Mouse (Mus musculus) forebrain, embryonic 12.5 days (tissue): Measurements from ENCODE around the gene Mgst3. TPM values are rescaled to one million over a fixed set of nuclear protein-coding genes. Genes with fewer than 3 reads are reported as not detected.
A peak's percentile ranks its signal among the peaks of the same experiment; 100 is the strongest.

ENCODE experiments used
- ATAC-seq: fragments of 200-750 bp; cut with Nextera tagmentation; 2 replicates; pipeline ENCODE4 v1.8.0; 2017; ENCODE audit warnings: moderate TSS enrichment; ENCODE audit not compliant: low FRiP score
- H3K27ac ChIP-seq: fragments of 300-500 bp; sonication (generic); 2 replicates; pipeline ENCODE4 v1.5.1; 2016; ENCODE audit warnings: mild to moderate bottlenecking
- H3K27me3 ChIP-seq: fragments of 300-500 bp; sonication (generic); 2 replicates; pipeline ENCODE4 v1.6.1; 2016; ENCODE audit warnings: mild to moderate bottlenecking
- H3K36me3 ChIP-seq: fragments of 300-500 bp; sonication (generic); replicated peaks from 2 replicates; pipeline ENCODE4 v1.6.1; 2016; ENCODE audit warnings: mild to moderate bottlenecking
- H3K4me1 ChIP-seq: fragments of 300-500 bp; sonication (generic); 2 replicates; pipeline ENCODE4 v1.6.1; 2016
- H3K4me2 ChIP-seq: fragments of 300-500 bp; sonication (generic); 2 replicates; pipeline ENCODE4 v1.6.1; 2016; ENCODE audit warnings: mild to moderate bottlenecking, moderate library complexity
- H3K4me3 ChIP-seq: fragments of 300-500 bp; sonication (generic); replicated peaks from 2 replicates; pipeline ENCODE4 v1.5.1; 2016; ENCODE audit warnings: mild to moderate bottlenecking
- H3K9ac ChIP-seq: fragments of 300-500 bp; sonication (generic); 2 replicates; pipeline ENCODE4 v1.6.1; 2016; ENCODE audit warnings: mild to moderate bottlenecking
- H3K9me3 ChIP-seq: fragments of 300-500 bp; sonication (generic); 2 replicates; pipeline ENCODE4 v1.6.1; 2016
- WGBS: fragments of 180-500 bp; shearing (Covaris S2); methylation state at CpG from one replicate; pipeline ENCODE4 v1.1.7; 2016; 5-methylcytosine and 5-hydroxymethylcytosine counted together
- polyA plus RNA-seq: library from polyadenylated mRNA; unstranded; fragments of >200 nt; fragmentation: Nextera tagmentation; extraction: Ambion mirVana; gene quantifications from 2 replicates; pipeline ENCODE4 v1.2.1, GENCODE M21; 2016

Mgst3 gene
- polyA plus RNA-seq, 1 experiment from 2014 or later: 37.9 TPM

DNA sequence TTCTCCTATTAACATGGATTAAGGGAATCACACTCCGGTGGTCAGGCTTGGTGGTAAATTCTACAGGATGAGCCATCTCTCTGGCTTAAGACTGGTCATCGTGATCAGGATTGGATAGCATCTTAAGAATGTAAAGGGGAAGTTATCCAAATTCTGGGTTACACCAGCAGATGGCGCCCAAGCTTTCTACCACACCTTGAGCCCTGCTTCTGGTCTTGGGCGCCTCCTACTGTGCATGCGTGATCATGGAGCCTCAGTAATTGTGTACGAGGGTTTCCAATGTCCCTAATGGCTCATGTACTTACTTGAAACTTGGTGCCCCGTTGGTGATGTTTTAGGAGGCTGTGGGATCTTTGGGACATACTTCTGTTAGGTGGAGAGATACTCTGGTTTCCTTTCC is 23.7 kb downstream of the Mgst3 start:
- Histone ChIP-seq H3K4me3 (no peak overlapping the region), H3K27me3 (no peaks in the 10 kb centered on the region), H3K36me3 (peaks cover 7% of the 10 kb centered on the region; the same call in 1 of the 2 replicates), H3K9ac (no peak overlapping the region), H3K27ac (no peak overlapping the region), H3K9me3 (no peaks in the 10 kb centered on the region), H3K4me2 (no peak overlapping the region), H3K4me1 (peaks cover 8% of the 10 kb centered on the region)
- ATAC-seq: peak; percentile 49; the same call in 1 of the 2 replicates
- 11% methylated on average over 7 of the region's 7 CpGs for WGBS

DNA sequence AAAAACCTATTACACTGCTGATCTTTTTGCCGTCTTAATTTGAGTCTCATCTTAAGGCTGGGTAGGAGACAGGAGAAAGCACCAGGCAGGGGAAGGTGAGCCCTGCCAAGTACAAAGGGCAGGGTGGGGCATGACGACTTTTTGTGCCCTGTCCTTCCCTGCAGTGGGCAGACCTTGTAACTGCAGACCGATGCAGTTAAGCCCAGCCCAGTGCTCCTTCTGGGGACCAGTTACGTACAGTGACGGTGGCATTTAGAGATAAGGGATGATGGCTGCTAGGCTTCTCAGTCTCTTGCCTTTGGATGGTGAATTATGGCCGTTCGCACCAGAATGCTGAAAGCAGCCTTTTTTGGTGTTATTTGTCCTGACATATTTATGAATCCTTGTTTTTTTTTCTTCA is 25.1 kb downstream of the Mgst3 start:
- no peaks in the 10 kb centered on the region for H3K9me3 ChIP-seq
- 90% methylated on average over 7 of the region's 7 CpGs for WGBS
- no peak overlapping the region for H3K27ac ChIP-seq
- no peak overlapping the region for H3K4me3 ChIP-seq
- no peak for ATAC-seq
- no peak overlapping the region for H3K9ac ChIP-seq
- H3K27me3 ChIP-seq: no peaks in the 10 kb centered on the region
- H3K4me1 ChIP-seq: no peaks in the 10 kb centered on the region
- H3K4me2 ChIP-seq: no peak overlapping the region
- H3K36me3 ChIP-seq: peaks cover 7% of the 10 kb centered on the region; the same call in 1 of the 2 replicates

DNA sequence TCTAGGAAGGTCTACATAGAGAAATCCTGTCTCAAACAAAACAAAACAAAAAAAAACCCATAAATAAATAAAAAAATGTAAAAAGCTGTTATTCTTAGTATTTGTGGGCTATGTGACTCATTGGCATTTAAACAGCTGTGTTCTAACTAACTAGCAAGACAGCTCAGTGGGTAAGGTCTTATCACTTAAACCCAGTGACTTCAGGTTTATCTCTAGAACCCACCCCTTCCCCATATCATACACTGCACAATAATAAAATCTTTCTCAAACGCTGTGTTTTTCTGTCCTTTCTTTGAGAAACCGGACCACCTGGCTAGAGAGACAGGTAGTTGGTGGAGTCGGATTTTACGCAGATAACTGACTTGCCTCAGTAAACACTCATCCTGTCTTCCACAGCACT is 25.6 kb downstream of the Mgst3 start:
- H3K9ac ChIP-seq: no peak overlapping the region
- no peak for ATAC-seq
- H3K27ac ChIP-seq: no peak overlapping the region
- 93% methylated on average over 4 of the region's 4 CpGs for WGBS
- H3K36me3 ChIP-seq: peaks cover 7% of the 10 kb centered on the region; the same call in 1 of the 2 replicates
- H3K4me1 ChIP-seq: no peaks in the 10 kb centered on the region
- no peak overlapping the region for H3K4me2 ChIP-seq
- no peaks in the 10 kb centered on the region for H3K9me3 ChIP-seq
- H3K27me3 ChIP-seq: no peaks in the 10 kb centered on the region
- H3K4me3 ChIP-seq: no peak overlapping the region

GRCm38 (mm10) chr1:167366621-167367020 is 27.0 kb downstream of the Mgst3 start:
- no peak for ATAC-seq
- no peak overlapping the region for H3K4me2 ChIP-seq
- H3K4me3 ChIP-seq: no peak overlapping the region
- H3K27ac ChIP-seq: no peak overlapping the region
- H3K27me3 ChIP-seq: no peaks in the 10 kb centered on the region
- 86% methylated on average over 6 of the region's 6 CpGs for WGBS
- no peaks in the 10 kb centered on the region for H3K4me1 ChIP-seq
- H3K9ac ChIP-seq: no peak overlapping the region
- H3K9me3 ChIP-seq: no peaks in the 10 kb centered on the region
- peaks cover 7% of the 10 kb centered on the region; the same call in 1 of the 2 replicates for H3K36me3 ChIP-seq

DNA sequence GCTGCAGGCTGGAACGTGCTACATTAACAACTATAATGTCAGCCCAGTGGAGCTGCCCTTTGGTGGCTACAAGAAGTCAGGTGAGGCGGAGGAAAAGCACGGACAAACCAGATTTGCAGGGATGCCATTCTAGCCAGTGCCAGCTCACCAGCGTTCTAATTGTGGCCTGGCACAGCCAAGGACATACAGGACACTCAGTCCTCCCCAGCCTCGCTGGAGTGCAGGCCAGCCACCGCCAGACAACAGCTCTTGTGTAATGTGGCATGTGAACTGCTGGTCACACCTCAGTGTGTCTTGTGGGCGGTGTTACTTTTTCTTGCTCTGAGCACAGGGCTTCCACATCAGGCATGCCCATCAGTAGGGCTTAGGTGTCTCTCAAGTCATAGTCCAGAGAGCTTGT is 27.8 kb downstream of the Mgst3 start:
- Histone ChIP-seq H3K4me1 (no peaks in the 10 kb centered on the region), H3K36me3 (peaks cover 7% of the 10 kb centered on the region; the same call in 1 of the 2 replicates), H3K27ac (no peak overlapping the region), H3K9ac (no peak overlapping the region), H3K4me3 (no peak overlapping the region), H3K27me3 (no peaks in the 10 kb centered on the region), H3K9me3 (no peaks in the 10 kb centered on the region), H3K4me2 (no peak overlapping the region)
- 95% methylated on average over 7 of the region's 7 CpGs for WGBS
- ATAC-seq: no peak

DNA sequence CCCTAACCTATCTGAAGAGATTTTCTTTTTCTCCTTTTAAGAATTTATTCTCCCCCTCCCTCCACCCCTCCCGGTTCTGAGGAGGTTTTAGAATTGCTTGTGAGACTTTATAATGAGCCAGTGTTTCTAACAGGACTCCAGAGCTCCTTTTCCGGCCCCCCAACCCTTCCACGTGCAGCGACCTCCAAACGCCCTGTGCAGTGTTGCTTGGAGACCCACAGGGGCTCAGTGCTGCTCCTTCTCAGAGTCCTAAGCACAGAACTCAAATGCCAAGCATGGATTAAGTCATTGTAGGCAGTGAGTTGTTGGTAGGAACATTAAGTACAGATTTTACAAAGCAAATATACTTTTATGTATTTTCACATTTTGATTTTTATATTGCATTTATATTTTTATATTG is 30.3 kb downstream of the Mgst3 start:
- H3K36me3 ChIP-seq: peaks cover 8% of the 10 kb centered on the region; the same call in 1 of the 2 replicates
- 50% methylated on average over 5 of the region's 5 CpGs for WGBS

DNA sequence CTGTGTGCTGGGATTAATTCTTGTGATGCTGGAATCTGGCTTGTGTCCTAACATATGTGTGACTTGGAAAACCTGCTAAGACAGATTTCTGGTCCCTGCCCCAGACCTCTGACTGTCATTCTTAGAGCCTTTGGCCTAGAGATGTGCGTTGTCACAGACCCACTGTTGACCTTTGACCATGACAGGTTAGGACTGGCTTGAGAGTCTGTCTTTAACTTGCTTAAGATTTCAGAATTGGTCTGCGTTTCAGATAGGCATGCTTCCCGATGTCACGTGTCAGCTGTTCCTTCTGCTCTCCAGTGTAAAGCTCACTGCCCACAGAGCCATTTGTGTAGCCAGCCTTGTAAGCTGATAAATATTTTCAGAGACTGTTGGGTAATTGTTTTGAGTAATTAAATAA is 30.8 kb downstream of the Mgst3 start:
- H3K27ac ChIP-seq: no peak overlapping the region
- ATAC-seq: no peak
- H3K36me3 ChIP-seq: peaks cover 9% of the 10 kb centered on the region; the same call in 1 of the 2 replicates

More for the DNA sequence above, 30.3 kb downstream of the Mgst3 start:
- Histone ChIP-seq H3K27ac (no peak overlapping the region), H3K4me3 (no peak overlapping the region), H3K27me3 (no peaks in the 10 kb centered on the region), H3K9ac (no peak overlapping the region), H3K9me3 (no peaks in the 10 kb centered on the region), H3K4me2 (no peak overlapping the region), H3K4me1 (no peaks in the 10 kb centered on the region)
- ATAC-seq: no peak

DNA sequence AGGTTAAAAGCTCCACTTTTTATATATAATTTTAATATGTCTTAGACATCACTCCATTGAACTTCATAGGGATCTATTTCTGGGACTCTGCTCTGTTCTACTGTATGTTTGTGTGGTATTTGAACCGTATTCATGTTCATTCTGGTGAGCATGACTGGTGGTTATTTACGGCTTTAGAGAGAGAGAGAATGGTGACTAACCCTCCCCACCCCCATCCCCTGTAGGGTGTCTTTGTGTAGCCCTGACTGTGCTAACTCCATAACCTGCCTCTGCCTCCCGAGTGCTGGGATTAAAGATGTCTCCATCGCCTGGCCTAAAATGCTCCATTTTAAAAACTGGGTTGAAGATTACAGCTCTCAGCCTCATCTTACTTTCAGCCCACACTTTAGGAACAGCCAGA is 33.4 kb downstream of the Mgst3 start:
- no peak overlapping the region for H3K4me2 ChIP-seq
- no peak for ATAC-seq
- peaks cover 12% of the 10 kb centered on the region for H3K36me3 ChIP-seq
- H3K9me3 ChIP-seq: no peaks in the 10 kb centered on the region
- H3K4me3 ChIP-seq: no peak overlapping the region
- no peak overlapping the region for H3K27ac ChIP-seq
- no peaks in the 10 kb centered on the region for H3K4me1 ChIP-seq
- no peak overlapping the region for H3K9ac ChIP-seq
- H3K27me3 ChIP-seq: no peaks in the 10 kb centered on the region
- 40% methylated on average over 4 of the region's 4 CpGs for WGBS

More for the DNA sequence above, 30.8 kb downstream of the Mgst3 start:
- Histone ChIP-seq H3K9me3 (no peaks in the 10 kb centered on the region), H3K4me1 (no peaks in the 10 kb centered on the region), H3K9ac (no peak overlapping the region), H3K27me3 (no peaks in the 10 kb centered on the region), H3K4me2 (no peak overlapping the region), H3K4me3 (no peak overlapping the region)
- 85% methylated on average over 4 of the region's 4 CpGs for WGBS

DNA sequence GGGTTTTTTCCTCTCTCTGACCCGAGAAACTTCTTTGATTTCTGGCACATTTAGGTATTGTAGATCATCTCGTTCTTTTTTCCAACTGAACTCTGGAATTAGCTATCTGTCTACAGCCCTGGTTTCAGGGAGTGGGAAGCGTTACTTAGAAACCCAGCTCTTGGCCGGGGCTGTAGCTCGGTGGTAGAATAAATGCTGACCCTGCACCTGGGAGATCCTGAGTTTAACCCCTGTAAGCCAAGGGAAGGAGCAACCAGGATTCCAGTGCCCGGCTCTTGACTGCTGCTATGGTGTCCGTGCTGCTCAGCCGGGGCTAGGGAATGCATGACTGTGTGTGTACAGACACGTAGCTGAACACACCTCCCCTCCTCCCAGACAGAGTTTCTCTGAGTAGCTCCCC is 34.9 kb downstream of the Mgst3 start:
- Histone ChIP-seq H3K27me3 (no peaks in the 10 kb centered on the region), H3K9ac (no peak overlapping the region), H3K9me3 (no peaks in the 10 kb centered on the region), H3K4me3 (no peak overlapping the region), H3K36me3 (peaks cover 23% of the 10 kb centered on the region), H3K4me1 (no peaks in the 10 kb centered on the region), H3K4me2 (no peak overlapping the region), H3K27ac (no peak overlapping the region)
- ATAC-seq: no peak
- 90% methylated on average over 9 of the region's 9 CpGs for WGBS

DNA sequence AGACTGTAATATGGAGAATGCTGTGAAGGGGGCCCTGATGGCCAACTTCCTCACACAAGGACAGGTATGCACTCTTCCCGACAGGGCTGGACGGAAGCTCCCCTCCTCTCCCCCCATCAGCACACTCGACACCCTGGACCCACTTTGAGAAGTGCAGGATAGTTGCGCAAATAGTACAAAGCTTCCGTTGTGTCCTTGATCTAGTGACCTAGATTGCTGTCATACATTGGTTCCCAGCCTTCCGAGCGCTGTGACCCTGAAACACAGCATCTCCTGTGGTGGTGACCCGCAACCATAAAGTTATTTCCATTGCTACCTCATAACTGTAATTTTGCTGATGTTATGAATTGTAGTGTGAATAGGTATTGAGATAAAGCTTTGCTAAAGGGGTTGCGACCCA is 36.3 kb downstream of the Mgst3 start:
- Histone ChIP-seq H3K4me1 (no peaks in the 10 kb centered on the region), H3K27ac (no peak overlapping the region), H3K4me2 (no peak overlapping the region), H3K9ac (no peak overlapping the region), H3K9me3 (no peaks in the 10 kb centered on the region), H3K36me3 (peaks cover 23% of the 10 kb centered on the region), H3K4me3 (no peak overlapping the region), H3K27me3 (no peaks in the 10 kb centered on the region)
- no peak for ATAC-seq
- 98% methylated on average over 9 of the region's 9 CpGs for WGBS

DNA sequence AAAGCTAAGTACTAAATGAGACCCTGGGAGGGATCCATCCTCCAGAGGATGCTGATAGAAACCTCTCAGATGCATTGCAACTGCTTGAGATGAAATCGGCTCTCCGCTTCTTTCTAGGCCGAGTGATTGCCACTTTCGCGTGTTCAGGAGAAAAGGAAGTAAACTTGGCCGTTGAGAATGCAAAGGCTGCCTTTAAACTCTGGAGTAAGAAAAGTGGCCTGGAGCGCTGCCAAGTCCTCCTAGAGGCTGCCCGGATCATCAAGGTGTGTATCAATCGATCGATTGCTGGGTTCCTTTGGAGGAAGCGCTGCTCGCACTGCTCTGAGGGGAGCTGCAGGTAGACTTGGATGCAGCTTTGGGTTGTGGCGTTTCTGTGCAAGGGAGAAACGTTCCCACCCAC is 41.2 kb downstream of the Mgst3 start:
- no peak overlapping the region for H3K4me2 ChIP-seq
- no peak for ATAC-seq
- no peak overlapping the region for H3K9ac ChIP-seq
- no peak overlapping the region for H3K27ac ChIP-seq
- no peak overlapping the region for H3K4me3 ChIP-seq
- H3K4me1 ChIP-seq: peaks cover 4% of the 10 kb centered on the region; the same call in 1 of the 2 replicates
- peaks cover 21% of the 10 kb centered on the region for H3K36me3 ChIP-seq
- WGBS: 91% methylated on average over 14 of the region's 14 CpGs
- no peaks in the 10 kb centered on the region for H3K9me3 ChIP-seq
- H3K27me3 ChIP-seq: no peaks in the 10 kb centered on the region

DNA sequence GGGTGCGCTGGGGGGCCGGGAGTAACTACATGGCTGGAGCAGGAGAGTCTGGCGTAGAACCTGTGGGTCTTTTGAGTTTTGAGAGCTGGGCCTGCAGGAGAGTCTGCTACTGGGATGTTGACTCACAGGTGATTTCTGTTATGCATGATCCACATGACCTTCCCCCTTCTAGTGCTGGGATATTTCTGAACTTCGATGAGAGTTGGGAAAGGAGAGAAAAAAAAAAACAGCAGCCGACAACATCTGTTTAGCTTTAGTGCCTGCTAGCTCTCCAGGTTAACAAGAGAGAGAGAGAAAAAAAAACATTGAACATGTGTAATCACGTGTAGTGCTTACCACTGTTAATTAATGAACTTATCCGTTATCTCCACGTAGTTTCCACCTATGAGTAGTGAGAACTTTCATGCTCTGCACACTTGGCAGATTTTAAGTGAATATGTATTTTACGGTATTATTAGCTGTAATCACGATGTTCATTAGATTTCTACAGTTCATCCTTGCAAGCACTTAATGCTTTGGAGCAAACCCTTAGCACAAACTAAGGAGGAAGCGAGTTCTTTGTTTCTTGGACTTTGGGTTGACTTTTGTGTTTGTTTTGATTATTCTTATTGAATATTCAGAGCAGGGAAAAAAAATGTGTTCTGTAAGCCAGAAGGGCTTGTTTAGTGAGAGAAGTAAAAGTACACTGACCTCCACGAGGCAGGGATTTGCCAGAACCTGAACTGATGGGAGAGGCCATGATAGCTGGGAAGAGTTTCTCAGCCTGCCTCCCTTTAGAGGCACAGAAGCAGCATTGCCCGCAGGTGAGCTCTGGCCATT is 42.8 kb downstream of the Mgst3 start:
- Histone ChIP-seq H3K27ac (0 out of 2 replicates have a peak overlapping the region, but pooled peaks have one; percentile 73), H3K27me3 (no peaks in the 10 kb centered on the region), H3K4me1 (peaks cover 4% of the 10 kb centered on the region; the same call in 1 of the 2 replicates), H3K4me2 (peak overlapping the region; percentile 81), H3K9ac (peak overlapping the region; percentile 62), H3K36me3 (peaks cover 16% of the 10 kb centered on the region), H3K4me3 (peak overlapping the region; percentile 58), H3K9me3 (no peaks in the 10 kb centered on the region)
- 34% methylated on average over 13 of the region's 13 CpGs for WGBS
- no peak for ATAC-seq
